Mouse (Mus musculus): ENCODE results near the gene Vwa7.

GRCm38 (mm10) chr17:35001452-35002152 is 14.8 kb upstream of the Vwa7 start:
- 0 out of 2 replicates have a peak, but pooled peaks have one; percentile 14 for TF ChIP-seq POLR2A (IDR thresholded peaks at IDR 0.05; ENCODE audit: low read depth, low read length)
- no peak for TF ChIP-seq CTCF (IDR thresholded peaks at IDR 0.05; ENCODE audit: extremely low read depth, insufficient read depth, insufficient read length, insufficient replicate concordance)
